Mouse (Mus musculus) thymus, adult 2 months (tissue): ENCODE data around the gene Crb3.

Experiments used
- CTCF ChIP-seq: fragments of 200-500 bp; IDR thresholded peaks from 2 replicates; pipeline ENCODE4 v1.5.1; 2012; ENCODE audit warnings: mild to moderate bottlenecking, control low read depth, low read length, moderate library complexity, borderline replicate concordance; ENCODE audit not compliant: control insufficient read depth, poor library complexity, insufficient read depth; ENCODE audit errors: extremely low read depth
- POLR2A ChIP-seq: fragments of 200-500 bp; IDR thresholded peaks from 2 replicates; pipeline ENCODE4 v1.6.1; 2012; ENCODE audit warnings: mild to moderate bottlenecking, low read length, control low read depth, moderate library complexity; ENCODE audit not compliant: control insufficient read depth, poor library complexity, insufficient read depth; ENCODE audit errors: extremely low read depth

DNA sequence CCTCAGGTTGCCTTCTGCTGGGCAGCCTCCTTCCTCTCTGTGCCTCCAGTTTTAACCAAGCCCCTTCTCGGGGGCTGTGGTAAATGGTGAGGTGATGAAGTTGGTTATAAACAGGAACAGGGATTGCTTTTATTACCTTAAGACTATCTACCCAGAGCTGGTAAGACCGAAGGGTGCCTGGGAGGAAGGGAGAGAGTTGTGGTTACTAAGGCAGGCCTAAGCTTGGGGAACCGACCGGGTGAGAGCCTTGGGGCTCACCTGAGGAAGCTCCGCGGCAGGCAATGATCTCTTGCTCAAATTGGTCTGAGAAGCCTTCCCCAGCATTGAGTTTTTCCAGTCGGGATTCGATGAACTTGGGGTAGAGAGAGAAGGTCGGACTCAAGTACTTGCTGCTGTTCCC lies 11.4 kb downstream of the Crb3 start:
- TF ChIP-seq POLR2A: no peak
- no peak for TF ChIP-seq CTCF
